Mouse (Mus musculus) bone marrow macrophage, adult 2 months (primary cell): Measurements from ENCODE around the gene Zap70. TPM values are rescaled to one million over a fixed set of nuclear protein-coding genes. Genes with fewer than 3 reads are reported as not detected.
"Not testable (repeated sequence)": the region's sequence is repeated elsewhere in the genome, so short reads cannot be mapped to it uniquely, and the experiment has no call there.

Source experiments
- H3K27ac ChIP-seq: 2 replicates; pipeline ENCODE4 v1.5.1; 2012; ENCODE audit warnings: low read depth, low read length; ENCODE audit not compliant: insufficient read depth
- H3K4me1 ChIP-seq: 2 replicates; pipeline ENCODE4 v1.6.1; 2012; ENCODE audit warnings: low read length; ENCODE audit not compliant: control insufficient read depth, insufficient read depth
- H3K4me3 ChIP-seq: 2 replicates; pipeline ENCODE4 v1.5.1; 2012; ENCODE audit warnings: mild to moderate bottlenecking, low read length, moderate library complexity; ENCODE audit not compliant: insufficient read depth
- CTCF ChIP-seq: IDR thresholded peaks from 2 replicates; pipeline ENCODE4 v1.5.1; 2012; ENCODE audit warnings: low read depth, mild to moderate bottlenecking, low read length, moderate library complexity
- POLR2A ChIP-seq: IDR thresholded peaks from 2 replicates; pipeline ENCODE4 v1.6.1; 2012; ENCODE audit warnings: mild to moderate bottlenecking, low read depth, low read length, borderline replicate concordance
- polyA plus RNA-seq: library from polyadenylated mRNA; stranded (reverse); fragments of >200 nt; gene quantifications from 2 replicates; pipeline ENCODE4 v1.2.4, GENCODE M21; 2012; ENCODE audit not compliant: missing spikeins, insufficient read depth, insufficient read length

Gene Zap70
- polyA plus RNA-seq, 1 experiment = not detected

- Histone ChIP-seq H3K27ac (peak overlapping the region; percentile 61), H3K4me3 (no peak overlapping the region), H3K4me1 (peaks cover 19% of the 10 kb centered on the region)
- TF ChIP-seq CTCF (no peak), POLR2A (no peak)
These were observed 52.8 kb downstream of the Zap70 start for GRCm38 (mm10) chr1:36814271-36814903.

- Histone ChIP-seq H3K4me3 (no peak overlapping the region), H3K4me1 (peaks cover 19% of the 10 kb centered on the region), H3K27ac (peak overlapping the region; percentile 61)
- TF ChIP-seq CTCF = no peak
- TF ChIP-seq POLR2A = no peak
These were observed 53.6 kb downstream of the Zap70 start for GRCm38 (mm10) chr1:36815166-36815565.

GRCm38 (mm10) chr1:36821918-36822317 is 60.3 kb downstream of the Zap70 start:
- H3K4me3 ChIP-seq, H3K4me1 ChIP-seq, H3K27ac ChIP-seq: not testable (repeated sequence)

- H3K4me1 ChIP-seq = no peaks in the 10 kb centered on the region
- TF ChIP-seq POLR2A (no peak), CTCF (no peak)
- no peak overlapping the region for H3K4me3 ChIP-seq
- no peak overlapping the region for H3K27ac ChIP-seq
These were observed 62.8 kb downstream of the Zap70 start for GRCm38 (mm10) chr1:36824356-36824755.

- no peak overlapping the region for H3K4me3 ChIP-seq
- TF ChIP-seq POLR2A (no peak), CTCF (no peak)
- H3K27ac ChIP-seq = no peak overlapping the region
- peaks cover 2% of the 10 kb centered on the region for H3K4me1 ChIP-seq
These were observed 69.6 kb downstream of the Zap70 start for GRCm38 (mm10) chr1:36830913-36831866.

Other genes with a start within 250 kb of the Zap70 start
- gene Cnnm3, start 249.9 kb upstream of the Zap70 start, polyA plus RNA-seq = 19.9 and 22.9 TPM in 2 replicates
- gene Ankrd23, start 224.9 kb upstream of the Zap70 start, polyA plus RNA-seq = 5.5 and 7.6 TPM in 2 replicates
- gene Gm42417, start 222.4 kb upstream of the Zap70 start, polyA plus RNA-seq = 1.5 and 3.5 TPM in 2 replicates
- gene Ankrd39, start 214.4 kb upstream of the Zap70 start, polyA plus RNA-seq = 6.2 and 6.8 TPM in 2 replicates
- 1.3 and 2.4 TPM in 2 replicates for gene Sema4c, start 203.4 kb upstream of the Zap70 start, polyA plus RNA-seq
- not detected in 2 replicates for gene Fam178b, start 78.6 kb upstream of the Zap70 start, polyA plus RNA-seq
- 491 and 523 TPM in 2 replicates for gene Cox5b, start 70.3 kb upstream of the Zap70 start, polyA plus RNA-seq
- not detected in 2 replicates for gene 4933424G06Rik, start 51.6 kb upstream of the Zap70 start, polyA plus RNA-seq
- 41.9 and 43.7 TPM in 2 replicates for gene Actr1b, start 47.4 kb upstream of the Zap70 start, polyA plus RNA-seq
- gene Tmem131, start 181.9 kb downstream of the Zap70 start, polyA plus RNA-seq = 32.0 and 38.3 TPM in 2 replicates